Mouse (Mus musculus) small intestine, adult 2 months (tissue): ENCODE data around the gene Kcnj8.

Source experiments
- CTCF ChIP-seq: fragments of 200-500 bp; IDR thresholded peaks from 2 replicates; pipeline ENCODE4 v1.5.1; 2012; ENCODE audit warnings: low read depth, mild to moderate bottlenecking, control low read depth, inconsistent platforms, low read length, moderate library complexity, mixed read lengths; ENCODE audit not compliant: insufficient replicate concordance, insufficient read length; ENCODE audit errors: extremely low read depth
- POLR2A ChIP-seq: fragments of 200-500 bp; IDR thresholded peaks from 2 replicates; pipeline ENCODE4 v1.6.1; 2012; ENCODE audit warnings: low read depth, mild to moderate bottlenecking, control low read depth, inconsistent platforms, low read length, moderate library complexity

GRCm38 (mm10) chr6:142532141-142532540 lies 39.3 kb downstream of the Kcnj8 start:
- TF ChIP-seq CTCF (no peak), POLR2A (no peak)
